Mouse (Mus musculus): Measurements from ENCODE around the gene Styx.
"Not testable (repeated sequence)": the region's sequence is repeated elsewhere in the genome, so short reads cannot be mapped to it uniquely, and the experiment has no call there.

Gene Styx

DNA sequence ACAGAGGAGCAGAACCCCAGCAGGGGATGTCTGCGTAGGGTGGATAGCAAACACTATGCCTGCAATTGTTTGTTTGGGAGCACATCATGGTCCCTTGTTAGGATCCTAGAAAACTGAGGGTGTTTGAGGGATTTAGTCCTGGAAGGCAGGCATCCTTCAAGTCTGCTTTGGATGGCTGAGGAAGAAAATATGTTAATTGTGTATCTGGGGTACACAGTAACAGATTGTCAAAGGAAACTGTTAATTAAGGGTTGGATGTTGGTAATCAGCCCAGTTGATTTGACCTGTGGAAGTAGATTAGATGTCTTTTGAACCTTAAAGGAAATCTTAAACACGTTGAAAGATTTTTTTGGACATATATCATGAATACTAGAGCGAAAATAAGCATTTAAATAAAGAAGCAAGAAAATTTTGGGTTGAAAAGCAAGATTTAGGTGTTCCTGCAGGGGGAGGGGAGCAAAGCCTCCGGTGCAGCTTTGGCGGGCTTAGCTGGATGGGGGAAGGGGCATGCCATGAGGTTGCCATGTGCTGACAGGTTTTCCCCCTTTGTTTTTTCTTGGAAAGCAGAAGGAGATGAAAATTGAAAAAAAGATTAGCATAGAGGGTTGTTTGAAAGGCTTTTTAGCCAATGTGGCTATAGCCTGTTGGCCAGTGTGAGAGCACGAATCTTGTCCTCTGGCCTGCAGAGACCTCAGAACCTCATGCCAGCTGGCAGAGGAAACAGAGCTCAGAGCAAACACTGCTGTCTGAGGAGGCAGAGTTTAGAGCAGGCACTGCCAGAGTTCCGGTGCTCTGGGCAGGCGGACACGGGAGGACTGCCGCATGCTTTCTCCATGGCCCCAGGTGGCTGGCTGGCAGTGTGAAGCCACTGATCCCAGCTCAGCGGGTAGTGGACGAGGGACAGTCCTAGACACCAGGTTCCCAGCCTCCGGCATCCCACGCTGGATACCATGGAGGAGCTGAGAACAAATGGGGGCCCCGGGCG, 13.6 kb downstream of the Styx start:
- in situ Hi-C loops (cut with MboI, MseI): no loop called here

DNA sequence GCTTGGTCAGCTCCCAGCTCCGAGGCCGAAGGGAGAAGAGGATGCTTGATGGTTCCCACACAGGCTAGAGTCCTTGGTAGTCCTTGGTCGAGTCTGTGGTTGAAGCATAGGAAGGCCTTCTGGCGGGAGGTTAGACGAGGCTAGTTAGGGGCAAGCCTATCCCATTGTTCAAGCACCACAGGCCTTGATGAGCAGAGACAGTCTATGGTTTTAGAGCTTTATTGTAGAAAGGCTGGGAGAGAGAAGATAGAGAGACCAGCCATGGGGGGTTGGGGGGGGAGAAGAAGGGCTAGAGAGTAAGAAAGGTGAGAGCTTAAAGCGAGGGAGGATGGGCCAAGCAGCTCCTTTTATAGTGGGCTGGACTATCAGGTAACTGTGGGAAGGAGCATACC, 14.3 kb downstream of the Styx start:
- in situ Hi-C loops (cut with MboI, MseI): no loop called here

DNA sequence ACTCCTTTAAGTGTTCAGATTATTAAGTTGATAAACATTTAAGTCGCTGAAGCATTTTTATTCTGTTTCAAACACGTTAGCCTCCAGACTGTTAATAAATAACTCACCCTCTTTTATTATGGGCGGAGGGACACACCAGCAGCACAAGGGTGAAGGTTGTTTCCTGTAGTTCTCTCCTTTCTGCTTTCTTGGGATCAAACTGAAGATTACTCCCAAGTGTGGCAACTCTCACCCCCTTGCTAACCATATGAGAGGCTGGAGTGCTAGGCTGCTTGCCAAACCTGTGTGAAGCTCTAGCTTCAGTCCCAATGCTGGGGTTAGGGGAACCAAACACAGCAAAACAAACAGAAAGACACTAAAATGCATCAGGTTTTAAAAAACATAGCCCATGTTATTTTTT, 27.9 kb downstream of the Styx start:
- in situ Hi-C loops (cut with MboI, MseI): no loop called here

DNA sequence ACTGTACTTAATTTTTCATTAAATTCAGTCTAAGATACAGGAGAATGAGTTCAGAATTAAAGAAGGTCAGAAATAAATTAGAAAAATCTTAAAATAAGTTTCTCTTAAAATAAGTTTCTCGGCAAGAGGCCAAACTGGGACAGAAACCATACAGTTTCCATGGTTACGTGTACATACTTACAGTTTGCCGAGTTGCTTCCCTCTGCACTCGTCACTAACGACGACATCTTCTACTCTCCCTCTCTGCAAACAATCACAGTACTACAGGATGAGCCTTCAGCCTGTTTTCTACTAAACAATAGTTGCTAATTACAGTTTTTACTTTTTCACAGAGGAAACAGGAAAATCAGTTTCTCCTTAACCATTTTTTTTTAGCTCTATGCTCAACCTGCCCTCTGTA, 29.9 kb downstream of the Styx start:
- in situ Hi-C loops (cut with MboI, MseI): loop anchor here (5.0 kb wide), 1 partner anchor 48 kb away; no protein-coding TSS in a partner anchor

DNA sequence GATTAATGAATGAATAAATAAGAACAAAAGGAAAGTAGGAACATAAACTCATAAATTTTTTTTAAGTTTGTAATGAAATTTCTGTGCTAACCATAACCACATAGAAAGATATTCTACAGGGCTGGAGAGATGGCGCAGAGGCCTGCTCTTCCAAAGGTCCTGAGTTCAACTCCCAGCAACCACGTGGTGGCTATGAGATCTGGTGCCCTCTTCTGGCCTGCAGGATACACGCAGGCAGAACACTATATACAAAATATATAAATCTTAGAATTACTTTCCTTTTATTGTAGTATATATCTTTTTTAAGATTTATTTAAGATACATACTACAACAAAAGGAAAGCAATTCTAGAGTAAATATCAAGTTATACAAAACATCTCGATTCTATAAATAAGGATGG, 32.0 kb downstream of the Styx start:
- in situ Hi-C loops (cut with MboI, MseI): loop anchor here (5.0 kb wide), 1 partner anchor 51 kb away; no protein-coding TSS in a partner anchor

DNA sequence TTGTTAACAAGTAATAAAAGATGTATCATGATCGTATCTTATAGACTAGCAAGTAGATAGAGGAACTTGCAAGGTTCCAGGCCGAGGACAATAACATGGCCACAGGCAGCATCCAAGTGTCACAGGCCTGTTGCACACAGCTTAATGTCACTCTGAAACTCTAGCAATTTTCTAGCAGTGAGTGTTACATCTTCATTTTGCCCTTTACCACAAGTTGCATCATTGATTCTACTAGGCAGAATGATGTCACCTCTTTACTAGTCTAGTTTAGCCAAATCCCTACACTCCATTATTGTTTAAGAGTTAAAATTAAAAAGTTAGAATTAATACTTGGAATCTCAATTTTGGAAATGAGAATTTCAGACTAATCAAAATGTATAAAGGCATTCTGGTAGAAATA, 34.7 kb downstream of the Styx start:
- in situ Hi-C loops (cut with MboI, MseI): no loop called here

DNA sequence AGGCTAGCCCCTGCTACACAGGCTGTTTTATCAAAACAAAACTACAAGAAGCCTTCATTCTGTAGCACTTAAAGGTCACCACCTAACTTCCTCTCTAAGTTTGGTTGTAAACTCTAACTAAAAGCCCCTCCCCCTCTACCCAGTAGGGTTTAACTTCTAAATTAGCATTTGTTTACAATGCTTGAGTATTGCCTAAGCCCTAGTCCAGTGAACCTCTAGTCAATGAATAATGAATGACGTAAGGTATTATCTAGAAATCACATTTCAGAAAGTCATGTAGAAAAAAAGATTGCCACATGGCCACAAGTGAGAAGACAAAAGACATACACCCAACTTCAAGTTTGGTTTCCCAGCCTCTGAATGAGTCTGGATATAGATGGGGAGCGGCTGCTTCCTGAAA, 36.6 kb downstream of the Styx start:
- in situ Hi-C loops (cut with MboI, MseI): no loop called here

DNA sequence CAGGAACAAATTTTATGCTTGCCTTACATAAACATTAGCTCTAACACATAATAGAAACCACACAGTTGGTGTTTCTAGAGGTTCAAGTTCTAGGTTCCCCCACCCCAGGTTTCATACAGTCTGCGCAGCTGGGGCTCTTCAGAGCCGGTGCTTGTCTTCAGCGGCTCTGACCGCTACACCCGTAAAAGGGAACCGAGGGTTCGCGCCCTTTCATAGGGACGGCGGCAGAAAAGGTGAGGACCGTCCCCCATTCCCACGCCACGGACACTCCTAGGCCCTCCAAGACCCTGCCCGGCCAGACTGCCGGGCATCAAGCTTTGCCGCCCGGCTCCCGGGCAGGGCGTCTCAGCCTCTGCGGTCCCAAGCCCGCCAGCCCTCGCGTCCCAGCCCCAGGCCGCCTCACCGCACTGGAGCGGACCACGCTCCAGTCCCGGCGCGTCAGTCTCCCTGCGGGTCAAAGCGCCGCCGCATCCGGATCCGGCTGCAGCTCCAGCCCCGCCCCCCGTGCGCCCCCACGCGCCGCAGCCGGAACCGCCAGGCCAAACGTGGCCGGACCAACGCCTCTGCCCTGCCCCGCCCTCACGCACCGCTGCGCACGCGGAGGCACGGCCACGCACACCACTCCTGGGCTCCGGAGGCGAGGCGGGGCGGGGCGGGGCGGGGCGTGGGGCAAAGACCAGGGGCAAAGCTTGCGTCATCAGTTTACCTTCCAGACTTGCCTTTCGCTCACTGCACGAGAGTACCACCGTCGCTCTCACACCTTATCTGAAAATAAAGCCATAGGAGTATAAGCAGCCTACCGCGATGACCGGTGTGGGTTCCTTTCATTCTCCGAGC, 37.7 kb downstream of the Styx start:
- in situ Hi-C loops (cut with MboI, MseI): no loop called here

DNA sequence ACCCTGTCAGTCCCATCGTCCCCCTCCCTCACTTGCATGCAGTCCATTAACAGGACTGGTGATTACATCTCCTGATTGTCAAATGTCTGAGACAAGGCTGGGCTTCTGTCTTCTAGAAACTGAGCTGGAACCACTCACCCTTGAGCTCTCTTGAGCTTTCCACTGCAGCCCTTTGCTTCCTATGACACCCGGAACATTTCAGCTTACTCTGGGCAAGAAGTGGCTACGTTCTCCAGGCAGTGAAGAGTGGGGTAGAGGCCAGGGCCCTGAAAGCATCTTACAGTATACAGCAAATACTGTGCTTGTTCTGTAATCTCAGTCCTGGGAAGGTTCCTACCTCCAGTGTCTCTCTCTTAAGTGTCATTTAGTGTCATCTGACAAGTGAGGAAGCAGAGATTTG, 38.3 kb downstream of the Styx start:
- in situ Hi-C loops (cut with MboI, MseI): no loop called here

DNA sequence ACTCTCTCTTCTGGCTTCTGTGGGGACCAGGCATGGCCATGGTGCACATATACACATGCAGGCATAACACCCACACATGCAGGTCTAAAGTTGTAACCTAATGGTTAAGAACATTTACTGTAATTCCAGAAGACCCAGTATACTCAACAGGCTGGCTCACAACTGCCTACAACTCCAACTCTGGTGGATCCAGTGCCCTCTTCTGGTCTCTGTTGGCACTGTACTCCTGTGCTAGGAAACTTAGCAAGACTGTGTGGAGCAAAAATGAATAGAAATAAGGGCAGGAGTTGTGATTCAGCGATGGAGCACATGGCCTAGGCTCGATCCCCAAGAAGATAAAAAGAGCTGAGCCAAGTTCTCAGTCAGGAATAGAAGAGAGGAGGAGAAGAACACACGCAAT, 48.9 kb downstream of the Styx start:
- in situ Hi-C loops (cut with MboI, MseI): loop anchor here (10.0 kb wide), 1 partner anchor 1355 kb away; no protein-coding TSS in a partner anchor

DNA sequence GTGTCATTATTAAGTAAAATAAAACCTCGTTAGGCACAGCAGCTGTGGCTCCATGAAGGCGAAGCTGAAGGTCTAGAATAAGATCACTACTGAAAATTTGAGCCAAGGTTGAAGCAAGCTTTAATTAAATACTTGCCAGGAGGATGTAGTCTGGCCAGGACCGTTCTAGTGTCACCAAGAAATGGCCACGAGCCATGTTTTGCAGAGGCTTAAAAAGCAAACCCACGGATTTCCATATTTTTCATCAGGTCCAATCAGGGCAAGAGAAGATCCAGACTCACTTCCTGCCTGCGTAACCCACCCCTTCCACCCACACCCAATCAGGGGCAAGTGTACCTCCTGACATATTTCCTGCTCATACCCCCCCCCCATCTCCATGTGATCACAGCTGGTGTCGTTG, 52.8 kb downstream of the Styx start:
- in situ Hi-C loops (cut with MboI, MseI): no loop called here

DNA sequence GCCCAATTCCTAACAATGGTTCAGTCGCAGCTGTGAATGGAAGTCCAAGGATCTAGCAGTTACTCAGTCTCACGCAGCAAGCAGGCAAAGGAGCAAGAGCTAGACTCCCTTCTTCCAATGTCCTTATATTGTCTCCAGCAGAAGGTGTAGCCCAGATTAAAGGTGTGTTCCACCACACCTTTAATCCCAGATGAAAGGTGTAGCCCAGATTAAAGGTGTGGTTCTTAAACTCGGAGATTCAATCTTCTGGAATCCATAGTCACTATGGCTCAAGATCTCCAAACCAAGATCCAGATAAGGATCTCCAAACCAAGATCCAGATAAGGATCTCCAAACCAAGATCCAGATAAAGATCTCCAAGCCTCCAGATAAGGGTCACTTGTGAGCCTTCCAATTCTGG, 53.9 kb downstream of the Styx start, which contains the start of gene Gnpnat1:
TSS of gene Gnpnat1 (minus strand) at position 101 of the 400 bp plus-strand sequence.
- in situ Hi-C loops (cut with MboI, MseI): not testable (repeated sequence)

DNA sequence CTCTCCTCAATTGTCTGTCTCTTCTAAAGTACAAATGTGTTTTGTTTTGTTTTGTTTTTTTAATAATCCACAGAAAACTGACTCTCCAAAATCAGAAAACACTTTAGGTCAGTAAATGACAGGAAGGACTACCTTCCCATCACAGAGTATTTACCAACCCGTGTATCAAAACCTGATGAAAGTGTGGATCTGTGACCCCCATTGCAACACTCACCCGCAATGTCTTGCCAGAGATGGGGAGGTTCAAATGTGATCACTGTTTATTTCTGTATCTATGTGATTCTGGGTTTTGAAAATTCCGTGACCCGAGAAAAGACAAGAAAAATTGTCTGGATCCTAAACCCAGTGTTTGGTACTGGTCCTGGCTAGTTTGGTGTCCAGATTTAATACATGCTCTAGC, 65.4 kb downstream of the Styx start:
- in situ Hi-C loops (cut with MboI, MseI): no loop called here

DNA sequence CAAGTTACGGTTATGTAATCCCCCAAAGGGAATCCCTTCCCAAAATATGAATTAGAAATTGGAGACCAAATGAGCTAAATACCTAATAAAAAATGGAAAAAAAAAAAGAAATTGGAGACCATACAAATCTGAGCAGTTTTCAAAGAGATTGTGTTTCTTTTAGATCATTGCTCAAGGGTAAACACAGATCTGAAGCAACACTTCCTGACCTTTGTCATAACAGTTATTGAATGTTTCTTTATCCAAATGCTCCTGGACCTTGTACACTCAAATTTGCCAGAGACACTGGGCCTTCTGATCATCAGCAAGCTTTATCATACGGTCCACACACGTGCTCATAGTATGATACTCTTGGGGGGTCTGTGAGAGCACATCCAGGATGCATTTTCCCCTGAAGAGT, 67.7 kb downstream of the Styx start:
- in situ Hi-C loops (cut with MboI, MseI): no loop called here

DNA sequence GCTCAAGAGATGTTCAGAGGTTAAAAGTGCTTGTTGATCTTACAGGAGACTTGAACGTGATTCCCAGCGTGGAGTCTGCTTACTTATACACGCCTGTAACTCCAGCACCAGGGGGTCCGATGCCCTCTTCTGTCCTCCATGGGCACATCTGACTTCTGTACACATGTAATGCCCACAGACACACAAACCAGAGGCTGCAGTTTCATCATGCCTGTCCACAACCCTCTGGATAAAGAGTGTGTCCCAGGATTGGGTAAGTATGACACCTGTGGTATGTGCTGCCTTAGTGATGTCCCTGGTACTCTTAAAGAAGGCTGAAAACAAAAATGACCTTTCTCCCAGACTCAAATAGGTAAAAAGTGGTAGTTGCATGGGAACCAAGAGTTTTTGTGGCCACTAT, 68.4 kb downstream of the Styx start:
- in situ Hi-C loops (cut with MboI, MseI): no loop called here

DNA sequence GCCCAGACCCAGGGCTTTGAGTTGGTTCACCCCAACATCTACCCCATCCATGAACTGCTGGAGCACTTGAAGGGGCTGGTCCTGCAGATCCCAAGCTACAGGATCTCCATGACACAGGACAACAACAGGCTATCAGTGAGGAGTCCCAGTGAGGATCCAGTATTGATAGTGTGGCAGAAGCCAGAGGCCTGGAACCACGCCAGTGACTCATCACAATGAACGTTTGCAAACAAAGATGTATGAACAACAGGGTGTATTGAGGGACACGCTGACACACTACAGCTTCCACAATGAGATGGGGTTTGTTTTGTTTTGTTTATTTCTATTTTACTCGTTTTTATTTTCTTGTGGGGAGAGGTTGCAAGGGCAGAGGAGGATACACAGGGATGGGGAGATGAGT, 71.5 kb downstream of the Styx start:
- in situ Hi-C loops (cut with MboI, MseI): no loop called here

DNA sequence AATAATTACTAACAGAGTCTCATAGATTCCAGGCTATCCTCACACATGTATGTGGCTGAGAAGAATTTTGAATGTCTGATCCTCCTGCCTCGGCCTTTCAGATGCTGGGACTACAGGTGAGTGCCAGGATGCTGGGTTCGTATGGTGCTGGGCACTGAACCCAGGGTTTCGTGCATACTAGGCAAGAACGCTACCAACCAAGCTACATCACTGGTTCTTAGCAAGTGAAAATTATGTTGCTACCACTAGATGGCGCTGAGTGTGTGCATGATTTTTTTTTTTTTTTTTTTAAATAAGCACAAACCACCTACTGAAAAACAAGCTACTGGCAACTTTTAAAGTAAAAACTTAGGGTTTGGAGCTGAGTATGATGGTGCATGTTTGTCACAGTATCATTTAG, 72.3 kb downstream of the Styx start:
- in situ Hi-C loops (cut with MboI, MseI): no loop called here

DNA sequence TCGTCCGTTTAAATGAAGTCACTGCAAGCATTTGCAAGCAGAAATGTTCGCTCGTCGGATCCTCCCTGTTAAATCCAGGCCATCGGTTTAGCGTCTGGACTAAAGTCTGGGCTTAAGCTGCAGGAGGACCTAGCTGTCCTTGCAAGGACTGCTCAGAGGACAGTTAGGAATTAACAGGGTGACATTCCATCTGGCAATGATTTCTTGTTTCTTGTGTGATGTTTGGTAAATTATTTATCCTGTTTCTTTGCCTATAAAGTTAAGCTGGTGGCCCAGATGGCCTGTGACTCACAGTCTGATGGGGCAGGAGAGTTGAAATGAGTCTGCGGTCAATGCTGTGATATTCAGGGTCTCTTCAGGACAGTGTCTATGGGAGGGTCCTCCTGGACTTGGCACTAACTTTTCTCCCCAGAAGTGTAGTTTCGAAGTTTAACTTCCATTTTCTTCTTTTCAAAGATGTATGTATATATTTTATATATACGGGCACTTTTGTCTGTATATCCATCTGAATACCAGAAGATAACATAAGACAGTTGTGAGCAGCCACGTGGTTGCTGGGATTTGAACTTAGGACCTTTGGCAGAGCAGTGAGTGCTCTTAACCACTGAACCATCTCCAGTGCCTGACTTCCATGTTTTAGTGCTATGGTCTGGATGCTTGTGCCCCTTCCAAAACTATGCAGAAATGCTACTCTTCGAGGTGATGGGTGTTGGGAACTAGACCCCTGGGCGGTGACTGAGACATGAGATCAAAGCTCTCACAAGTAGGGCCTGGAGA, 79.4 kb downstream of the Styx start:
- in situ Hi-C loops (cut with MboI, MseI): no loop called here

DNA sequence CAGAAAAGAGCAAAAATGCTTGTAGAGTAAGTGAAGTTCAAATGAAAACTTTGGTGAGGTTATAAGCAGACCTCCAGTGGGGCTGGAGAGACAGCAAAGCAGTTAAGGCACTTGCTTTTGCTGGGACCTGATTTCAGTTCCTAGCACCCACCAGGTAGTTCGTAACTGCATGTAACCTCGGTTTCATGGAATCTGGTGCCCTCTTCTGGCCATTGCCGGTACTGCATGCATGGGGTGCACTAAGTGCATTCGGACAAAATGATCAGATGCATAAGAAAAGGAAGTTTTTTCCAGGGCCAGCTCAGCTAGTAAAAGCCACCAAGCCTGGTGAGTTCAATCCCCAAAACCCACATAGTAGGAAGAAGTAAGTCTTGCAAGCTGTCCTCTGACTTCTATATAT, 81.1 kb downstream of the Styx start:
- in situ Hi-C loops (cut with MboI, MseI): no loop called here

DNA sequence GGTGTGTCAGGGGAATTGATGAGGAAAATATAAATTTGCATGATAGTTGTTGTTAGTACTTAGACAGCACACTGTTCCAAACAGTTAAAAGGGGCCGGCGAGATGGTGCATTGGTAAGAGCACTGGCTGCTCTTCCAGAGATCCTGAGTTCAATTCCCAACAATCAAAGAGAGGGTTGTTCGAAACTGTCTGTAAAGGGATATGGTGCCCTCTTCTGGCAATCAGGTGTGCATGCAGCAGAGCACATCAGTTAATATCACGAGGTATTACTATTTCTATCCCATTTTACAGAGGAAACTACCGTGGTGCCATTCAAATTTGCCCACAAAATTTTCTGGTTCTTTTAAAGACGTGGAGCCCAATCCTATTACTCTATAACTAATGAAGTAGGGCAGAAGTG, 83.3 kb downstream of the Styx start:
- in situ Hi-C loops (cut with MboI, MseI): no loop called here

DNA sequence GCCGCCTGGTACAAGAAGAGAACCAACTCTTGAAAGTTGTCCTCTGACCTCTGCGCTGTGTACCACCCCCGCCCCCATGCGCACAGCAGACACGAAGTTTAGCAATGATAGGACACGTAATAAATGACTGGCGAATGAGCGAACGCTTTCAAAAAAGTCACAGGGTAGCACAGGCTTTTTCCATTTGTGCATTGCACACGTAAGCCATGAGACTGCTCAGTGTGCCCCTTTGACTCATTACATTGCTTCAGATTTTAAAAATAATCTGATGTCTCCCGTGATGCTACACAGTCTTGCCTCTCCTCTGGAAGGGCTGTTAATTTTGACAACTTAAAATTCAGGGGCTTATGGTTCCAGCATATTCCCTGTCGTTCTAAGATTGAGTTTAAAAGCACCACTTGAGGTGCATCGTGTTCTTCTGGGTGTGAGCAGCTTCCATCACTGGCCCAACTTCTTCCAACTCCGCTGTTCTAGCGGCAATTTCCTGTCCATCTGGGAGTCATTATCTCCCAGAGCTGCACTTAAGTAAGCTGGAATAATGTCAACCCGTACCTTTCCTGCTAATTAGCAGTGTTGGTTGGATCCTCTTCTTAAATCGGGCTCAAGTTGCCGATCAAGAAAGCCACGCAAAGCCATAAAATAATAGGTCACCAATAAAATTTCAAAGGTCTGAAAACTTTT, 87.5 kb downstream of the Styx start:
- in situ Hi-C loops (cut with MboI, MseI): no loop called here

All from T-helper 2 cell (primary cell).